Mouse (Mus musculus): ENCODE measurements around the gene Rassf3. TPM values are rescaled to one million over a fixed set of nuclear protein-coding genes. Genes with fewer than 3 reads are reported as not detected.
A peak's percentile ranks its signal among the peaks of the same experiment; 100 is the strongest.

The Rassf3 gene
- polyA plus RNA-seq, 1 experiment from 2014 or later: 12.3 TPM

- peak; percentile 53; the same call in 1 of the 2 replicates for ATAC-seq
- Histone ChIP-seq H3K4me2 (no peak overlapping the region), H3K27ac (0 out of 2 replicates have a peak overlapping the region, but pooled peaks have one; percentile 11), H3K9ac (no peak overlapping the region), H3K4me3 (no peak overlapping the region), H3K4me1 (peaks cover 9% of the 10 kb centered on the region), H3K9me3 (replicated peaks) (no peaks in the 10 kb centered on the region), H3K27me3 (replicated peaks) (no peaks in the 10 kb centered on the region), H3K36me3 (no peaks in the 10 kb centered on the region)
- 71% methylated on average over 9 of the region's 9 CpGs for WGBS (ENCODE audit: insufficient replicate concordance)
Observed at GRCm38 (mm10) chr10:121486350-121486749, 10.2 kb upstream of the Rassf3 start.

- Histone ChIP-seq H3K4me2 (no peak overlapping the region), H3K27ac (no peak overlapping the region), H3K27me3 (replicated peaks) (no peaks in the 10 kb centered on the region), H3K9me3 (replicated peaks) (no peaks in the 10 kb centered on the region), H3K9ac (no peak overlapping the region), H3K4me3 (no peak overlapping the region), H3K4me1 (peaks cover 9% of the 10 kb centered on the region), H3K36me3 (no peaks in the 10 kb centered on the region)
- WGBS (ENCODE audit: insufficient replicate concordance): 48% methylated on average over 1 of the region's 1 CpGs
- ATAC-seq: no peak
Observed at GRCm38 (mm10) chr10:121483364-121483763, 7.2 kb upstream of the Rassf3 start.

- ATAC-seq: no peak
- peaks cover 22% of the 10 kb centered on the region for H3K4me1 ChIP-seq
- 85% methylated on average over 10 of the region's 10 CpGs for WGBS (ENCODE audit: insufficient replicate concordance)
- no peaks in the 10 kb centered on the region for H3K9me3 ChIP-seq (replicated peaks)
- H3K27me3 ChIP-seq (replicated peaks): no peaks in the 10 kb centered on the region
- H3K36me3 ChIP-seq: no peaks in the 10 kb centered on the region
- H3K4me3 ChIP-seq: no peak overlapping the region
- H3K27ac ChIP-seq: no peak overlapping the region
- no peak overlapping the region for H3K9ac ChIP-seq
- no peak overlapping the region for H3K4me2 ChIP-seq
Observed at GRCm38 (mm10) chr10:121481141-121481540, 5.0 kb upstream of the Rassf3 start.

GRCm38 (mm10) chr10:121479987-121480386, 3.8 kb upstream of the Rassf3 start:
- Histone ChIP-seq H3K4me1 (peaks cover 32% of the 10 kb centered on the region), H3K9ac (no peak overlapping the region), H3K27me3 (replicated peaks) (no peaks in the 10 kb centered on the region), H3K27ac (no peak overlapping the region), H3K4me3 (no peak overlapping the region), H3K4me2 (no peak overlapping the region), H3K36me3 (no peaks in the 10 kb centered on the region), H3K9me3 (replicated peaks) (no peaks in the 10 kb centered on the region)
- 90% methylated on average over 1 of the region's 1 CpGs for WGBS (ENCODE audit: insufficient replicate concordance)
- ATAC-seq: no peak

- Histone ChIP-seq H3K4me1 (peaks cover 49% of the 10 kb centered on the region), H3K9me3 (replicated peaks) (no peaks in the 10 kb centered on the region), H3K27ac (peak overlapping the region; percentile 87), H3K27me3 (replicated peaks) (no peaks in the 10 kb centered on the region; the same call in 1 of the 2 replicates), H3K36me3 (no peaks in the 10 kb centered on the region), H3K4me3 (peak overlapping the region; percentile 80; the same call in 1 of the 2 replicates), H3K4me2 (peak overlapping the region; percentile 99), H3K9ac (peak overlapping the region; percentile 79)
- 15% methylated on average over 10 of the region's 10 CpGs for WGBS (ENCODE audit: insufficient replicate concordance)
- ATAC-seq: no peak
Observed at GRCm38 (mm10) chr10:121477433-121477832, 1.3 kb upstream of the Rassf3 start.

GRCm38 (mm10) chr10:121476968-121477337, 806 bp upstream of the Rassf3 start:
- Histone ChIP-seq H3K9me3 (replicated peaks) (no peaks in the 10 kb centered on the region), H3K27me3 (replicated peaks) (no peaks in the 10 kb centered on the region; the same call in 1 of the 2 replicates), H3K4me1 (peaks cover 54% of the 10 kb centered on the region), H3K9ac (peak overlapping the region; percentile 79), H3K4me3 (peak overlapping the region; percentile 80), H3K4me2 (peak overlapping the region; percentile 99), H3K27ac (peak overlapping the region; percentile 87), H3K36me3 (no peaks in the 10 kb centered on the region)
- no peak for ATAC-seq
- WGBS (ENCODE audit: insufficient replicate concordance): 9% methylated on average over 8 of the region's 8 CpGs

- peaks cover 63% of the 10 kb centered on the region for H3K4me1 ChIP-seq
- H3K4me3 ChIP-seq: peak overlapping the region; percentile 80
- no peaks in the 10 kb centered on the region; the same call in 1 of the 2 replicates for H3K27me3 ChIP-seq (replicated peaks)
- H3K27ac ChIP-seq: peak overlapping the region; percentile 82
- WGBS (ENCODE audit: insufficient replicate concordance): under 1% methylated on average over 45 of the region's 45 CpGs
- peak overlapping the region; percentile 84 for H3K9ac ChIP-seq
- no peaks in the 10 kb centered on the region for H3K9me3 ChIP-seq (replicated peaks)
- H3K4me2 ChIP-seq: peak overlapping the region; percentile 99
- peak; percentile 70 for ATAC-seq
- H3K36me3 ChIP-seq: no peaks in the 10 kb centered on the region
Observed at GRCm38 (mm10) chr10:121475672-121476146, 438 bp downstream of the Rassf3 start.

GRCm38 (mm10) chr10:121475101-121475671, 961 bp downstream of the Rassf3 start:
- Histone ChIP-seq H3K36me3 (no peaks in the 10 kb centered on the region), H3K27me3 (replicated peaks) (no peaks in the 10 kb centered on the region; the same call in 1 of the 2 replicates), H3K4me3 (peak overlapping the region; percentile 80), H3K27ac (peak overlapping the region; percentile 82), H3K4me2 (peak overlapping the region; percentile 99), H3K9me3 (replicated peaks) (no peaks in the 10 kb centered on the region), H3K4me1 (peaks cover 67% of the 10 kb centered on the region), H3K9ac (peak overlapping the region; percentile 84)
- ATAC-seq: no peak
- 2% methylated on average over 31 of the region's 31 CpGs for whole genome bisulfite sequencing (ENCODE audit: insufficient replicate concordance)

- Histone ChIP-seq H3K4me1 (peaks cover 76% of the 10 kb centered on the region), H3K27ac (0 out of 2 replicates have a peak overlapping the region, but pooled peaks have one; percentile 13)
- WGBS (ENCODE audit: insufficient replicate concordance): 17% methylated on average over 4 of the region's 4 CpGs
Observed at GRCm38 (mm10) chr10:121474288-121474687, 1.9 kb downstream of the Rassf3 start.

GRCm38 (mm10) chr10:121473723-121474215, 2.4 kb downstream of the Rassf3 start:
- H3K27ac ChIP-seq: peak overlapping the region; percentile 26; the same call in 1 of the 2 replicates
- H3K4me2 ChIP-seq: peak overlapping the region; percentile 99
- ATAC-seq: no peak
- no peaks in the 10 kb centered on the region for H3K36me3 ChIP-seq
- 7% methylated on average over 12 of the region's 12 CpGs for WGBS (ENCODE audit: insufficient replicate concordance)
- no peaks in the 10 kb centered on the region for H3K9me3 ChIP-seq (replicated peaks)
- H3K4me3 ChIP-seq: peak overlapping the region; percentile 80
- peak overlapping the region; percentile 55 for H3K9ac ChIP-seq
- peaks cover 81% of the 10 kb centered on the region for H3K4me1 ChIP-seq
- no peaks in the 10 kb centered on the region; the same call in 1 of the 2 replicates for H3K27me3 ChIP-seq (replicated peaks)

More at GRCm38 (mm10) chr10:121474288-121474687, 1.9 kb downstream of the Rassf3 start:
- no peaks in the 10 kb centered on the region for H3K9me3 ChIP-seq (replicated peaks)
- H3K27me3 ChIP-seq (replicated peaks): no peaks in the 10 kb centered on the region; the same call in 1 of the 2 replicates
- peak overlapping the region; percentile 99 for H3K4me2 ChIP-seq
- H3K9ac ChIP-seq: peak overlapping the region; percentile 84
- H3K4me3 ChIP-seq: peak overlapping the region; percentile 80
- no peak for ATAC-seq
- no peaks in the 10 kb centered on the region for H3K36me3 ChIP-seq

- H3K27me3 ChIP-seq (replicated peaks): no peaks in the 10 kb centered on the region; the same call in 1 of the 2 replicates
- ATAC-seq: no peak
- H3K27ac ChIP-seq: 0 out of 2 replicates have a peak overlapping the region, but pooled peaks have one; percentile 6
- H3K4me3 ChIP-seq: peak overlapping the region; percentile 80; the same call in 1 of the 2 replicates
- WGBS (ENCODE audit: insufficient replicate concordance): 43% methylated on average over 11 of the region's 11 CpGs
- H3K4me2 ChIP-seq: peak overlapping the region; percentile 99
- peaks cover 89% of the 10 kb centered on the region for H3K4me1 ChIP-seq
- H3K9me3 ChIP-seq (replicated peaks): no peaks in the 10 kb centered on the region
- no peaks in the 10 kb centered on the region for H3K36me3 ChIP-seq
- H3K9ac ChIP-seq: no peak overlapping the region
Observed at GRCm38 (mm10) chr10:121472593-121473217, 3.4 kb downstream of the Rassf3 start.

All from liver, embryonic 12.5 days (tissue).